Mouse (Mus musculus): ENCODE results near the gene Mapt.

- TF ChIP-seq POLR2A (IDR thresholded peaks at IDR 0.05; ENCODE audit: low read depth, low read length) (no peak), CTCF (IDR thresholded peaks at IDR 0.05; ENCODE audit: extremely low read depth, insufficient read length, insufficient replicate concordance, low read depth, low read length) (no peak)
Observed at GRCm38 (mm10) chr11:104310226-104310887, 79.2 kb downstream of the Mapt start.
